Mouse (Mus musculus) spleen, adult 2 months (tissue): Measurements from ENCODE around the gene Axin1. TPM values are rescaled to one million over a fixed set of nuclear protein-coding genes. Genes with fewer than 3 reads are reported as not detected.
A peak's percentile ranks its signal among the peaks of the same experiment; 100 is the strongest.
"Not testable (repeated sequence)": the region's sequence is repeated elsewhere in the genome, so short reads cannot be mapped to it uniquely, and the experiment has no call there.

Experiments used
- DNase-seq, 2 experiments: peaks; one replicate each; pipeline versions ENCODE4 v3.0.0 to v3.0.0-alpha.2; 2012 to 2021; ENCODE audit warnings: low spot score in 2 of 2, low read depth in 1 of 2
- H3K27ac ChIP-seq: fragments of 200-500 bp; 2 replicates; pipeline ENCODE4 v1.5.1; 2012; ENCODE audit warnings: low read length, inconsistent platforms; ENCODE audit not compliant: insufficient read depth
- H3K27me3 ChIP-seq: fragments of 200-500 bp; 2 replicates; pipeline ENCODE4 v1.6.1; 2012; ENCODE audit warnings: mild to moderate bottlenecking, moderate library complexity, low read length, inconsistent platforms; ENCODE audit not compliant: control insufficient read depth, insufficient read depth
- H3K36me3 ChIP-seq: fragments of 200-500 bp; 2 replicates; pipeline ENCODE4 v1.6.1; 2012; ENCODE audit warnings: mild to moderate bottlenecking, low read length, inconsistent platforms; ENCODE audit not compliant: control insufficient read depth, insufficient read depth
- H3K4me1 ChIP-seq: fragments of 200-500 bp; 2 replicates; pipeline ENCODE4 v1.6.1; 2011; ENCODE audit warnings: inconsistent platforms; ENCODE audit not compliant: control insufficient read depth, insufficient read depth, insufficient read length
- H3K4me3 ChIP-seq: fragments of 200-500 bp; 2 replicates; pipeline ENCODE4 v1.5.1; 2011; ENCODE audit warnings: mild to moderate bottlenecking, inconsistent platforms; ENCODE audit not compliant: insufficient read depth, insufficient read length; ENCODE audit errors: extremely low read depth
- CTCF ChIP-seq: fragments of 200-500 bp; IDR thresholded peaks from 2 replicates; pipeline ENCODE4 v1.5.1; 2011; ENCODE audit warnings: mild to moderate bottlenecking, inconsistent platforms; ENCODE audit not compliant: insufficient read depth, insufficient read length, insufficient replicate concordance; ENCODE audit errors: extremely low read depth
- POLR2A ChIP-seq: fragments of 200-500 bp; IDR thresholded peaks from 2 replicates; pipeline ENCODE4 v1.6.1; 2011; ENCODE audit warnings: low read depth, low read length, inconsistent platforms
- WGBS: fragments of 180-500 bp; shearing (Covaris S2); methylation state at CpG from one replicate; pipeline ENCODE4 v1.1.7; 2018; 5-methylcytosine and 5-hydroxymethylcytosine counted together
- polyA plus RNA-seq: library from polyadenylated mRNA; depleted of rRNA; stranded (reverse); fragments of >200 nt; gene quantifications from 2 replicates; pipeline ENCODE4 v1.2.3, GENCODE M21; 2012

Gene Axin1
- polyA plus RNA-seq, 1 experiment: 18.6 TPM

- WGBS: 98% methylated on average over 5 of the region's 5 CpGs
- no peak overlapping the region for H3K4me3 ChIP-seq
- H3K27me3 ChIP-seq: no peaks in the 10 kb centered on the region
- no peak overlapping the region for H3K27ac ChIP-seq
- peaks cover 52% of the 10 kb centered on the region for H3K36me3 ChIP-seq
- H3K4me1 ChIP-seq: no peaks in the 10 kb centered on the region
- TF ChIP-seq CTCF (no peak), POLR2A (no peak)
- no peak for DNase-seq
Observed at GRCm38 (mm10) chr17:26187592-26187991, 49.1 kb downstream of the Axin1 start.

- 89% methylated on average over 11 of the region's 11 CpGs for WGBS
- H3K4me3 ChIP-seq: no peak overlapping the region
- TF ChIP-seq CTCF (no peak), POLR2A (no peak)
- H3K27ac ChIP-seq: no peak overlapping the region
- H3K4me1 ChIP-seq: no peaks in the 10 kb centered on the region
- H3K36me3 ChIP-seq: peaks cover 50% of the 10 kb centered on the region
- DNase-seq: no peak
- no peaks in the 10 kb centered on the region for H3K27me3 ChIP-seq
Observed at GRCm38 (mm10) chr17:26188091-26188805, 49.8 kb downstream of the Axin1 start.

GRCm38 (mm10) chr17:26191486-26191885, 53.0 kb downstream of the Axin1 start:
- H3K4me3 ChIP-seq, H3K27me3 ChIP-seq, DNase-seq, H3K4me1 ChIP-seq, H3K27ac ChIP-seq: not testable (repeated sequence)
- 88% methylated on average over 7 of the region's 7 CpGs for WGBS
- peaks cover 52% of the 10 kb centered on the region for H3K36me3 ChIP-seq

- H3K4me3 ChIP-seq: no peak overlapping the region
- 97% methylated on average over 15 of the region's 15 CpGs for WGBS
- DNase-seq: no peak
- peaks cover 49% of the 10 kb centered on the region for H3K36me3 ChIP-seq
- no peak for TF ChIP-seq POLR2A
- no peak for TF ChIP-seq CTCF
- no peaks in the 10 kb centered on the region for H3K4me1 ChIP-seq
- H3K27ac ChIP-seq: no peak overlapping the region
- no peaks in the 10 kb centered on the region for H3K27me3 ChIP-seq
Observed at GRCm38 (mm10) chr17:26192481-26193190, 54.1 kb downstream of the Axin1 start.

GRCm38 (mm10) chr17:26198892-26199291, 60.4 kb downstream of the Axin1 start, which contains the start of gene Pdia2:
Gene Pdia2 (minus strand): TSS chr17:26199087.
- Histone ChIP-seq H3K4me3 (no peak within 1 kb of the TSS), H3K27me3 (peaks cover 11% of the 10 kb centered on the region; the same call in 1 of the 2 replicates), H3K4me1 (peaks cover 4% of the 10 kb centered on the region; the same call in 1 of the 2 replicates), H3K27ac (no peak within 1 kb of the TSS), H3K36me3 (peaks cover 12% of the 10 kb centered on the region)
- 66% methylated on average over 4 of the region's 4 CpGs for WGBS
- no peak for TF ChIP-seq CTCF
- no peak for TF ChIP-seq POLR2A
- no peak for DNase-seq

GRCm38 (mm10) chr17:26200831-26201705, 62.6 kb downstream of the Axin1 start:
- peaks cover 11% of the 10 kb centered on the region; the same call in 1 of the 2 replicates for H3K27me3 ChIP-seq
- peak overlapping the region; percentile 21; the same call in 1 of the 2 replicates for H3K4me3 ChIP-seq
- WGBS: 2% methylated on average over 86 of the region's 92 CpGs

More at GRCm38 (mm10) chr17:26200831-26201705, 62.6 kb downstream of the Axin1 start:
- Histone ChIP-seq H3K36me3 (peaks cover 3% of the 10 kb centered on the region; the same call in 1 of the 2 replicates), H3K4me1 (peaks cover 4% of the 10 kb centered on the region; the same call in 1 of the 2 replicates), H3K27ac (no peak overlapping the region)
- no peak for DNase-seq
- TF ChIP-seq POLR2A: no peak
- no peak for TF ChIP-seq CTCF
